Mouse (Mus musculus): Measurements from ENCODE around the gene Bicc1. TPM values are rescaled to one million over a fixed set of nuclear protein-coding genes. Genes with fewer than 3 reads are reported as not detected.

Bicc1 gene
- polyA plus RNA-seq, 1 experiment: 4.0 TPM

- Histone ChIP-seq H3K4me3 (replicated peaks; ENCODE audit: control insufficient read depth, low read depth, low read length) (no peak overlapping the region), H3K27ac (ENCODE audit: control insufficient read depth, insufficient read depth, low read depth, low read length, poor library complexity) (no peak overlapping the region), H3K4me1 (ENCODE audit: control insufficient read depth, insufficient read depth, low read length) (no peaks in the 10 kb centered on the region)
- WGBS: 79% methylated on average over 5 of the region's 5 CpGs
- no peak for TF ChIP-seq CTCF (IDR thresholded peaks at IDR 0.05; ENCODE audit: control insufficient read depth, insufficient read depth, low read length)
- TF ChIP-seq POLR2A (IDR thresholded peaks at IDR 0.05; ENCODE audit: borderline replicate concordance, control insufficient read depth, low read depth, low read length): no peak
These were observed 80.6 kb downstream of the Bicc1 start for GRCm38 (mm10) chr10:71078856-71079255.

GRCm38 (mm10) chr10:71065009-71065408 lies 94.5 kb downstream of the Bicc1 start:
- 65% methylated on average over 4 of the region's 4 CpGs for WGBS
- TF ChIP-seq POLR2A (IDR thresholded peaks at IDR 0.05; ENCODE audit: borderline replicate concordance, control insufficient read depth, low read depth, low read length) (no peak), CTCF (IDR thresholded peaks at IDR 0.05; ENCODE audit: control insufficient read depth, insufficient read depth, low read length) (no peak)
- no peaks in the 10 kb centered on the region for H3K4me1 ChIP-seq (ENCODE audit: control insufficient read depth, insufficient read depth, low read length)
- no peak overlapping the region for H3K4me3 ChIP-seq (replicated peaks; ENCODE audit: control insufficient read depth, low read depth, low read length)
- H3K27ac ChIP-seq (ENCODE audit: control insufficient read depth, insufficient read depth, low read depth, low read length, poor library complexity): no peak overlapping the region

- no peak overlapping the region for H3K27ac ChIP-seq (ENCODE audit: control insufficient read depth, insufficient read depth, low read depth, low read length, poor library complexity)
- H3K4me3 ChIP-seq (replicated peaks; ENCODE audit: control insufficient read depth, low read depth, low read length): no peak overlapping the region
- WGBS: 84% methylated on average over 6 of the region's 6 CpGs
- H3K4me1 ChIP-seq (ENCODE audit: control insufficient read depth, insufficient read depth, low read length): no peaks in the 10 kb centered on the region
- TF ChIP-seq CTCF (IDR thresholded peaks at IDR 0.05; ENCODE audit: control insufficient read depth, insufficient read depth, low read length): no peak
- no peak for TF ChIP-seq POLR2A (IDR thresholded peaks at IDR 0.05; ENCODE audit: borderline replicate concordance, control insufficient read depth, low read depth, low read length)
These were observed 94.9 kb downstream of the Bicc1 start for GRCm38 (mm10) chr10:71064576-71064975.

- Histone ChIP-seq H3K27ac (ENCODE audit: control insufficient read depth, insufficient read depth, low read depth, low read length, poor library complexity) (no peak overlapping the region), H3K4me3 (replicated peaks; ENCODE audit: control insufficient read depth, low read depth, low read length) (no peak overlapping the region), H3K4me1 (ENCODE audit: control insufficient read depth, insufficient read depth, low read length) (no peaks in the 10 kb centered on the region)
- 55% methylated on average over 6 of the region's 6 CpGs for WGBS
- TF ChIP-seq CTCF (IDR thresholded peaks at IDR 0.05; ENCODE audit: control insufficient read depth, insufficient read depth, low read length) (no peak), POLR2A (IDR thresholded peaks at IDR 0.05; ENCODE audit: borderline replicate concordance, control insufficient read depth, low read depth, low read length) (no peak)
These were observed 97.3 kb downstream of the Bicc1 start for GRCm38 (mm10) chr10:71062151-71062550.

GRCm38 (mm10) chr10:71060269-71060668 lies 99.2 kb downstream of the Bicc1 start:
- Histone ChIP-seq H3K4me1 (ENCODE audit: control insufficient read depth, insufficient read depth, low read length) (no peaks in the 10 kb centered on the region), H3K27ac (ENCODE audit: control insufficient read depth, insufficient read depth, low read depth, low read length, poor library complexity) (no peak overlapping the region), H3K4me3 (replicated peaks; ENCODE audit: control insufficient read depth, low read depth, low read length) (no peak overlapping the region)
- TF ChIP-seq POLR2A (IDR thresholded peaks at IDR 0.05; ENCODE audit: borderline replicate concordance, control insufficient read depth, low read depth, low read length) (no peak), CTCF (IDR thresholded peaks at IDR 0.05; ENCODE audit: control insufficient read depth, insufficient read depth, low read length) (no peak)
- 80% methylated on average over 2 of the region's 2 CpGs for WGBS

GRCm38 (mm10) chr10:71058616-71059247 lies 100.8 kb downstream of the Bicc1 start:
- WGBS: 57% methylated on average over 14 of the region's 14 CpGs

GRCm38 (mm10) chr10:71058070-71058469 lies 101.4 kb downstream of the Bicc1 start:
- 74% methylated on average over 5 of the region's 5 CpGs for WGBS
- Histone ChIP-seq H3K4me1 (ENCODE audit: control insufficient read depth, insufficient read depth, low read length) (no peaks in the 10 kb centered on the region), H3K27ac (ENCODE audit: control insufficient read depth, insufficient read depth, low read depth, low read length, poor library complexity) (no peak overlapping the region), H3K4me3 (replicated peaks; ENCODE audit: control insufficient read depth, low read depth, low read length) (no peak overlapping the region)
- TF ChIP-seq CTCF (IDR thresholded peaks at IDR 0.05; ENCODE audit: control insufficient read depth, insufficient read depth, low read length) (no peak), POLR2A (IDR thresholded peaks at IDR 0.05; ENCODE audit: borderline replicate concordance, control insufficient read depth, low read depth, low read length) (no peak)

More at GRCm38 (mm10) chr10:71058616-71059247, 100.8 kb downstream of the Bicc1 start:
- TF ChIP-seq POLR2A (IDR thresholded peaks at IDR 0.05; ENCODE audit: borderline replicate concordance, control insufficient read depth, low read depth, low read length): no peak
- TF ChIP-seq CTCF (IDR thresholded peaks at IDR 0.05; ENCODE audit: control insufficient read depth, insufficient read depth, low read length): no peak
- Histone ChIP-seq H3K27ac (ENCODE audit: control insufficient read depth, insufficient read depth, low read depth, low read length, poor library complexity) (no peak overlapping the region), H3K4me1 (ENCODE audit: control insufficient read depth, insufficient read depth, low read length) (no peaks in the 10 kb centered on the region), H3K4me3 (replicated peaks; ENCODE audit: control insufficient read depth, low read depth, low read length) (no peak overlapping the region)

GRCm38 (mm10) chr10:71052748-71053147 lies 106.8 kb downstream of the Bicc1 start:
- TF ChIP-seq POLR2A (IDR thresholded peaks at IDR 0.05; ENCODE audit: borderline replicate concordance, control insufficient read depth, low read depth, low read length) (no peak), CTCF (IDR thresholded peaks at IDR 0.05; ENCODE audit: control insufficient read depth, insufficient read depth, low read length) (no peak)
- Histone ChIP-seq H3K4me1 (ENCODE audit: control insufficient read depth, insufficient read depth, low read length) (no peaks in the 10 kb centered on the region), H3K4me3 (replicated peaks; ENCODE audit: control insufficient read depth, low read depth, low read length) (no peak overlapping the region), H3K27ac (ENCODE audit: control insufficient read depth, insufficient read depth, low read depth, low read length, poor library complexity) (no peak overlapping the region)
- 79% methylated on average over 9 of the region's 9 CpGs for WGBS

GRCm38 (mm10) chr10:71052208-71052607 lies 107.3 kb downstream of the Bicc1 start:
- Histone ChIP-seq H3K4me1 (ENCODE audit: control insufficient read depth, insufficient read depth, low read length) (no peaks in the 10 kb centered on the region), H3K4me3 (replicated peaks; ENCODE audit: control insufficient read depth, low read depth, low read length) (no peak overlapping the region), H3K27ac (ENCODE audit: control insufficient read depth, insufficient read depth, low read depth, low read length, poor library complexity) (no peak overlapping the region)
- WGBS: 81% methylated on average over 7 of the region's 7 CpGs
- TF ChIP-seq POLR2A (IDR thresholded peaks at IDR 0.05; ENCODE audit: borderline replicate concordance, control insufficient read depth, low read depth, low read length): no peak
- TF ChIP-seq CTCF (IDR thresholded peaks at IDR 0.05; ENCODE audit: control insufficient read depth, insufficient read depth, low read length): no peak
